Mouse (Mus musculus) ovary, postnatal 36 days (tissue): Measurements from ENCODE around the gene Ass1.
A peak's percentile ranks its signal among the peaks of the same experiment; 100 is the strongest.

Experiments used
- DNase-seq: peaks from one replicate; pipeline ENCODE4 v3.0.0; 2022; ENCODE audit warnings: low spot score, mixed read lengths

Gene Ass1

DNA sequence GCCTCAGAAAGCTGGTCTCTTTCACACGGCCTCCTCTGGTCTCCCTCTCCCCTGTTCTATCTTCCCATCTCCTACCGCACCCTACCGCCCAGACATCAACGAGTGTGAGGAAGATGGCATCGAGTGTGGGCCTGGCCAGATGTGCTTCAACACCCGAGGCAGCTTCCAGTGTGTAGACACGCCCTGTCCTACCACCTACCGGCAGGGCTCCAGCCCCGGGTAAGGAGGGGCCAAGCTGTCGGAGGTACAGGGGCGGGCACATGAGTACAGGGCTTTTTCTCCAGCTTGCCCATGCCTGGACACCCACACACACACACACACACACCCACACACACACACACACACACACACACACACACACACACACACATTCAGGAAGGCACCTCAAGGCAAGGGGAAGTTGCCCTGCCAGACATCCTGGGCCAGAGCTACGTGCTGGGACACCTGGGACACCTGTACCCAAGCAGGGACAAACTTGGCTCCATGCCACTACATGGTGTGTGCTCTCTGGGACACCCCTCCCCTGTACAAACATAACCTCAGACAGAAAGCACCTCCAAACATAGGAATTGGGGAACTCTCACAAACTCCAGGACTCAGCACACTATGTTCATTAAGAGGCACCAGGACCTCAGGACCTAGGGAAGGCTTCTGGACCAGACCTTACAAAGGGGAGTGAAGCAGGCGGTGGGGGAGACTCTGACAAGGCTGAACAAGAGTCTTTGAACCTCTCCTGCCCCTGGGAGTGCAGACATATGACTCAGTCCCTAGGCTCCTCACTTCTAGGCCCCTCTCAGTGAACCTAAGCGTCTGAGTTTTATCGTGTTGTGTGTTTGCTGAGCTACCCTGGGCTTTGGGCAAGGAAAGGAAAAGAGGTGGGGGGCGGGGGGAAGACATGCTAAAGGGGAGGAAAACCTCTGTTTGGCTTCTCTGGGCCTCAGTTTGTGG, 10.7 kb upstream of the Ass1 start:
- no peak for DNase-seq

DNA sequence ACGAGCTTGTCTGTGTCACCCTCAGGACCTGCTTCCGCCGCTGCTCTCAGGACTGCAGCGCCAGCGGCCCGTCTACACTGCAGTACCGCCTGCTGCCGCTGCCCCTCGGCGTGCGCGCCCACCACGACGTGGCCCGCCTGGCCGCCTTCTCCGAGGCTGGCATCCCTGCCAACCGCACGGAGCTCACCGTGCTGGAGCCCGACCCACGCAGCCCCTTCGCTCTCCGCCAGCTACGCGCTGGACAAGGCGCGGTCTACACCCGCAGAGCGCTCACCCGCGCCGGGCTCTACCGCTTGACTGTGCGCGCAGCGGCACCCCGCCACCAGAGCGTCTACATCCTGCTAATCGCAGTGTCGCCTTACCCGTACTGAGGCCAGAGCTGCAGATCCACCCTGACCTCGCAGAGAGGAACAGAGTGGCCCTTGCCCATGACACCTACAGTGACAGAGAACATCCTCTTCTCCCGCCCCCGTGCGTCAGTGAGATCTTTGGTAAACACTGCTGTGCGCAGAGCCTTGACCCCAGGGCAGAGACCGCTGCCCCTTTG, 9.9 kb upstream of the Ass1 start:
- peak; percentile 64 for DNase-seq

DNA sequence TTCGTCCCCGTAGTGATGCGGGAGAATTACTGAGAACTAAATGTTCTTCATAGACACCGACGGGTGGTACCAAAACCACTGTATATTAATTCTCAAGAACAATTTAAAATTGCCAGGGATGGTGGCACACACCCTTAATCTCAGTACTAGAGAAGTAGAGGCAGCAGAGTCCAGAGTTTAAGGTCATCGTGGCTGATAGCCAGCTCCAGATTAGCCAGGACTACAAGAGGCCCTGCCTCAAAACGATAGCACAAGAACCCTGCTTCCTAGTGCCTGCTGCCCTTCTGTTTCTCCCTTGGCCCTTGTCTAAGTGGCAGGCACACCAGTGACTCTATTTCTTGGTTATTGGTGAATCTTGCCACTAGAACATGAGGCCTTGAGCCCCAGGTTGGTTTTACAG, 9.1 kb upstream of the Ass1 start:
- DNase-seq = no peak

DNA sequence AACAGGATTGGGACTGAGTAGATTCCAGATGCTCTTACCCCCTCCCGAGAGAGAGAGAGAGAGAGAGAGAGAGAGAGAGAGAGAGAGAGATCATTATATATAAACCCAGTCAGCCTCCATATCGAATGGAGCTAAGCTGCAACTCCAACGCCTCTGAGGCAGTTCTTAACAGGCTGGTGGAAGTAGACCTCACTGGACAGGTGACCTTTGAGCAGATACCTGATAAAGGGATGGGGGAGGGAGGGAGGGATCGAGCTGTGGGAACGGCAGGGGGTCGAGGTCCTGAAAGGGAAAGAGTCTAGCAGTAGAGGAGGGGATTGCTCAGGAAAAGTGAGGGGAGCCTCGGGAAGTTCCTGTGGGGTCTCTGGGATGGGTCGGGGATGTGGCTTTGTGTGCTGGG, 8.0 kb upstream of the Ass1 start:
- DNase-seq = no peak

DNA sequence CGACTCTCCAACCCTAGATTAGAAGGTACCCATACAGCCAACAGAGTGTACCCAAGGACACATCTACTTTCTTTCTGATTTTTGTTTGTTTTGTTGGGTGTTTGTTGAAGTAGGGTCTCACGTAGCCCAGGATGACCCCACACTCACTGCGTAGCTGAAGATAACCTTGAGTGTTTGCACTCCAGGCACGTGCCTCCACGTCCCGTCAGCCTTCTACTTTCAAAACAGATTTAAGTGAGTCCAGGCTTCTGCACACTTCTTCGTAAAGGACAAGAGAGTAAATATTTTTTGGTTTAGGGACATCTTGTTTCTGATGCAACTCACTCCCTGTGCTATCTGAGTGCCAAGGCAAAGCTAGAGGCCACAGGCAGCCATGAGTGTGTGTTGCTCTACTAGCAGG, 6.8 kb upstream of the Ass1 start:
- DNase-seq = no peak

DNA sequence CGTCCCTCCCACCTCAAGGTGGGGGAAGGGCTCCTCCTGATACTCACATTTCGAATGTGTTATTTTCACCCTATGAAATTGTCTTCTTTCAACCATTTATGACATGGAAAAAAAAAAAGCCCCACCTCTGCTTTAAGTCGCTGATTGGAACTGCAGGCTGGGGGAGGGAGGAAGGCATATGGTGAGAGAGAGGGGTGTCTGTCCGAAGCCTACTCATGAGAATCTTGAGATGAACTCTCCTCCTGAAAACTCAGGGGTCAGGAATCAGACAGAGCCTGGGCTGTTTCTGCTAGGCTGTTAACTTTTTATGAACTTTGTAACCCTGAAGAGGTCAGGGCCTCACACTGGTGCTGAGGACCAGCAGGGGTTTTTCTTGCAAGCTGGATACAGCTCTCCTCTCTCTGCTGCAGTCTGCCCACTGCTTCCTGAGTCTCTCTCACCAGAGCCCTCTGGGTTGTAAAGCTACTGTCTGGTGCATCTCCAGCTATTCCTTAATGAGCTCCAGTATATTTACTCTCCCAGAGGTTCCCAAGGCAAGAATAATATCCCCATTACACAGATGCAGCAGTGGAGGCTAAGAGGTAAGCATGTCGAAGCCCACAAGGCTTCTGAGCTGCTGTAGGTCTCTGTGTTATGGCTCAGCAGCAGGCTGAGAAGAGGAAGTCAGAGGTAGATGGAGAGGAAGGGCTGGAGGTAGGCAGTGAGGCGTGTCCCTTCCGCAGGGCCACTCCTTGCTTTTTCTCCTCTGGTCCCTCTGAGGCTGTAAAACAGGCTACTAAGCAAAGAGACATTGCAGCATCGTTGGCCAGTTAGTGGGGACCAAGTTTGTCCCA, 6.1 kb upstream of the Ass1 start:
- no peak for DNase-seq

DNA sequence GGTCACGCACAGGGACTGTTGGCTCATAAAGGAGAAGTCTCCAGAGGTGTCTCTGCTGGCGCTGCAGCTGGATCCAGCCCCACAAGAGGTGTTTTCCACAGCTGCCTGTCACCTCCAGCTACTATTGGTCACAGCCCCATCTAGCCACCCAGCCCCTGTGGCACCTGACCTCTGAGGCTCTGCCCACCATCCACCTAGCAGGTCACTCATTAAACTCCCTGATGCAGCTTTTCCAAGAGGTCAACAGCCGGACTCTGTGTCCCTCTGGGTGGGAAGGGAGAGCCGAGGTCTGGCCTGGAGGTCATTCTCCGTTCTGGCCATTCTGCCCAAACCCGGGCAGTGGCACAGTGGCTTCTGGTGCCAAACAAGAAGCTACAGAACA, 5.5 kb upstream of the Ass1 start:
- no peak for DNase-seq

DNA sequence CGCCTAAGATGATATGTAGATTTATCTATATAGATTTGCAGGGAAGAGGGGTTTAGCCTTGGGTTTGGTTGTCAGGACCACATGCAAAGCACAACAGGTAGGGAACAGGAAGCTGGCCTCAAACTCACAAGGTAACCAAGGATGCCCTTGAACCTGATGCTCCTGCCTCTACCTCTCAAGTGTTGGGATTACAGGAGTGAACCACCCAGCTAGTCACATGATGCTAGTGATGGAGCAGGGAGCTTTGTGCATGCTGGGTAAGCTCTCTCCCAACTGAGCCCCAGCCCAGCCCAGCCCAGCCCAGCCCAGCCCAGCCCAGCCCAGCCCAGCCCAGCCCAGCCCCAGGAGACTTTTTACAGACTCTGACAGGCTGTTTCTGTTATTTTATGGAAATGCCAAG, 2.5 kb upstream of the Ass1 start:
- no peak for DNase-seq

DNA sequence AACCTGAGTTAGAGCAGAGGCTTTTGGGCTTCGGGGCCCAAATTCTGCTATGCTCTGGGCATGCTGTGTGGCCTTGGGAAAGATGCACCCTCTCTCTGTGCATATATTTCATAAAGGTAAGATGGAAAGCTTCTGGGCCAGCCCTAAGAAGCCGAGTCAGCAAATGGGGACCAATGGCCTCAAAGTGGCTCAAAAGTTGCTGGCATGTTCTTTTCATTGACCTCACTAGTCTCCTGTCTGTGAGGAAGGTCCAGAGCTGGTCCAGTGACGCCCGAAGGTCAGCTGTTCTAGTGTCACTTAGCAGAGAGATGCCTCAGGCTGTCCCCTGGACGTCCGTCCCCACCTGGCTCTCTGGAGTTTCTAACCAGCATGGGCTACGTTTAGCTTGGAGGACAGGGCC, 1.1 kb upstream of the Ass1 start:
- no peak for DNase-seq

DNA sequence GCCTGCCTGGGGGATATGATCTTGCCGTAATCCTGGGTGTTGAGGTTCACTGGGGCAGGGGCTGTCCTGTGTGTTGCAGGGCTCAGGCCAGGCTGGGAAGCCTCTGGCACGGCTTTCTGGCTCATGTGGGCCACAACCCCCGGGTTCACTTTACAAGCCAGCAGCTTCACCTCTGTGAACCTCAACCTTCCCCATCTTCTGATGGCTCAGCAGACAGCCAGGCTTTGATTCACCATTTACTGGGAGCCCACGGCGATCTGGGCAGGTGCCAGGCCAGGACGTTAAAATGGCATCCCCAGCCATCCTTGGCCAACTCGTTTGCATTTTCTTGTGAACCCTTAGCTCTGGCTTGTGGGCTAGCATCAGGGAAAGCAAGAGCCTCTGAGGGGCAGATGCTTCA, 527 bp upstream of the Ass1 start:
- no peak for DNase-seq

DNA sequence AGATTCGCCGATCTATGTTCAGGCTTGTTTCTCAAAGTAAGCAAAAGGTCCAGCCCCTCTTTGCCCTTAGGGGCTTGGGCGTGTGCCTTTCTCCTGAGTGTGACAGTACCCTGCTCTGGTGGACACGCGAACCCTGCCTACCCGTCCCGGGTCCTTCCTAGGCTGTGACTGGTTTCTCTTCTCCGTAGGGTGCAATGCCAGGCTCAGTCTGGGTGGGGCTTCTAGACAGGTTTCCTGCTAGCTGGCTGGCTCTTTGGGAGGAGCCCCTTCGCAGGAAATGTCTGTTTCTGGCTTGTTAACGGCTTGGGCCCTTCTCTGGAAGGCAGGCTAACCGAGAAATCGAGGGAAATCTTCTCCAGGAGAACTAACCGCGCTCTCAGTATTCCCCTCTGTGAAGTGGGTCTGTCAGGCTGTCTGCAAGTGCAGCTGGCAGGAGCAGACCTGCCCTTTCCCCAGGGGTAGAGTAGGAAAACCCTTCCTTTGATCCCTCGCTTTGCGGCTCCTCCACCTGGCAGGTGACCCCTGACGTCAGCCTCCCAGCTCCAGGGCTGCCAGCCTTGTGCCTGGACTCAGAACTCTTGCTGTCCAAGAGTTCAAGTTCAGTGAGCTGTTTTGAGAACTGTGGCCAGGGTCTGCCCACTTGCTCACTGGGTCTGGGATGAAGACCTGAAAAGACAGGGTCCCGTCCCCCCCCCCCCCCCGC, 827 bp downstream of the Ass1 start:
- DNase-seq = no peak

DNA sequence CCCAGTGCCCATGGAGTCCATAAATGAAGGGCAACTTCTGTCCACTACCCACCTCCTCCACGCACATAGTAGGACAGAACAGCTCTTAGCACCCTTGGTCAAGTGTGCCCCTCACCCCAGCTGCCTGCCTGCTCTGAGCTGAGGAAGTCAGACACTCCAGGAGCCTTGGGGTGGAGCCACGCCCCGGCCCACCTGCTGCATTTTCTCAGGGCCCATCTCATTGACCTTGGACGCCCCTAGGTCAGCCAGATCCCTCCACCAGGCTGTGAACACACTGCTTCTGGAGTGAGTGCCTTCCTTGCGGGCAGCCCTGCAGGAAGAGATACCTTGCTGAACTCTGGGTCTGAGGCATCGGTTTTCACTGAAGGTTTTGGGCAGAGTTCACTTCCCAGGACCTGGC, 1.6 kb downstream of the Ass1 start:
- no peak for DNase-seq

DNA sequence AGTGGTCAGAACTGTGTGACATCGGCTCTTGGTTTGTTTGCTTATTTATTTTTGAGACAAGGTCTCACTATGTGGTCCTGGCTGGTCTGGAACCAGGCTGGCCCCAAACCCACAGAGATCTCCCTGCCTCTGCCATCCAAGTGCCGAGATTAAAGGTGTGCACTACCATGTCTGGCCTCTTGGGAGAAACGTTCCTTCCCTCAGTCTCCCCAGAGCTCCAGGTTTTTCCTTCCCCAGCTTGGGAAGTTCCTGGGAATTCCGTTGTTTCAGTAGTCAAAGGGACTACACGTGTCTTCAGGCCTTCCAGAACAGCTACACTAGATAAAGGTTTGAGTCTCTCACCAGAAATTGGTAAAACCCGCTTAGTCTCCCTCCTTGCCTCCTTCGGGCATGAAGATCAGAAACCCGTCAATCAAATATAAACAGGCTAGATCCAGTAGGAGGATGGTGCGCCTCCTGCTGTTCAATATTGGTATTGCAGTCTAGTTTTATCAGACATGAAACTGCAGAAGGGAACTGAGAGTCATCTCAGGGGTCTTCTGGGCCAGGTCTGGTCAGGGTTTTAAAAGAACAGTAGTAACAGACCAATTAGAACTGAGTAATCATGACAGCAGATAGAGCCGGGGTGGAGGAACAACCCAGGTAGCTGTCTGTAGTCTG, 2.5 kb downstream of the Ass1 start:
- DNase-seq = no peak

DNA sequence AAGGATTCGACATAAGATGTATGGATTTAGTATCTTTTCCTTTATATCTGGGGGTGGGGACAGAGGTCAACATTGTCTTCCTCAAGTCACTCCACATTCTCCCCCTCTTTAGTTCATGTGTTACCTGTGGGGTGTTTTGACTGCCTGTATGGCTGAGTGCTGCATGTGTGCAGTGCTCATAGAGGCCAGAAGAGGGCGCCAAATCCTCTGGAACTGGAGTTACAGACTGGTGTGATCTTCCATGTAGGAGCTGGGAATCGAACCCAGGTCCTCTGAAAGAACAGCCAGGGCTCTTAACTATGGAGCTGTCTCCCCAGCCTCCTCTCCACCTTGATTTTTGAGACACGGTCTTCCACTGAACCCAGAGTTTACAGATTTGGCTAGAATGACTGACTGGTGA, 3.9 kb downstream of the Ass1 start:
- no peak for DNase-seq

DNA sequence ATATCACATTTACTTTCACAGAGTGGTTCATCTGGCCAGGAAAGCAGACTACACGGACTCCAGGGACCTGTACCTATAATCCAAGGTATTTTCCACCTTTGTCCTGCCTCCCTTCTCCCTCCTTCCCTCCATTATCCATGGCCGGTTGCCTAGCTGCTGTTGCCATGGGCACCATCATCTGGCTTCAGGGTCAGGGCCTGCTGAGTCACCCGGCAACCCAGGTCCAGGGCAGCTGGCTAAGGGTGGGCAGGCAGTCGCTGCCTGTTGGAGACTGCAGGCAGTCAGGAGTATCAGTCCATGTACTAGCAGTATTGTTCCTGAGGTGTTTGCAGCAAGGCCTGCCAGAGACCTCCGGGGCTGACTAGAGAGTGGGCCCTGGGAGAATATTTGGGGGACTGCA, 4.7 kb downstream of the Ass1 start:
- no peak for DNase-seq

DNA sequence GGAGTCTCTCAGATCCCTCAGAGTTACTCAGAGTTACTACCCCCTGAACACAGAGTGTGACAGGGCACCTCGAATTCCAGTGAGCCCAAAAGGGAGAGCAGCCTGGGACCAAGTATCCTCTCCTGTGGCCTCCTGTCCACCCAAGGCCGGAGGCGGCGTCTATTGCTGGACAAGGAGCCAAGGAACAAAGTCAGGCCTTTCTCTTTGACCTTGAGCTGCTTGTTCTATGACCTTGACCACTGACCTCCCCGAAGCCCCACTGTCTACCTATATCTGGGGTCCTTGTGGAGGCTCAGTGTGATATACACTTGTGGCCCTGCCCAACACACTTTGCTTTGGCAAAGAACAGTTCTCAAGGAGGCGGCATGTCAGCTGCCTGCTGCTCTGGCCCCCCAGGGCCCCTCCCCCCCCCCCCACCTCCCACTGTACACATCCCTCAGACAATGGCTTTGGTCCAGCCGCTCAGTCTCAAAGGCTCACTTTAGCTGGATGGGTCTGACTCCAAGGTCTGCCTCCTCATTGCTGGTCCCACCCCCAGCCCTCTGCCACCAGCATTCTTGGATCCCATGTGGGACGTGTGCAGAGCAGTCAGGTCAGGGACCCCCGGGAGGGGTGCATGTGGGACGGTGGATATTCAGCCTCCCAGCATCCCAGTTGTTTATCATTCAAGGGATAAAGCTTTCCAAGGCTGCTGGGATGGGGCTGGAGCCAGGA, 6.3 kb downstream of the Ass1 start:
- no peak for DNase-seq

DNA sequence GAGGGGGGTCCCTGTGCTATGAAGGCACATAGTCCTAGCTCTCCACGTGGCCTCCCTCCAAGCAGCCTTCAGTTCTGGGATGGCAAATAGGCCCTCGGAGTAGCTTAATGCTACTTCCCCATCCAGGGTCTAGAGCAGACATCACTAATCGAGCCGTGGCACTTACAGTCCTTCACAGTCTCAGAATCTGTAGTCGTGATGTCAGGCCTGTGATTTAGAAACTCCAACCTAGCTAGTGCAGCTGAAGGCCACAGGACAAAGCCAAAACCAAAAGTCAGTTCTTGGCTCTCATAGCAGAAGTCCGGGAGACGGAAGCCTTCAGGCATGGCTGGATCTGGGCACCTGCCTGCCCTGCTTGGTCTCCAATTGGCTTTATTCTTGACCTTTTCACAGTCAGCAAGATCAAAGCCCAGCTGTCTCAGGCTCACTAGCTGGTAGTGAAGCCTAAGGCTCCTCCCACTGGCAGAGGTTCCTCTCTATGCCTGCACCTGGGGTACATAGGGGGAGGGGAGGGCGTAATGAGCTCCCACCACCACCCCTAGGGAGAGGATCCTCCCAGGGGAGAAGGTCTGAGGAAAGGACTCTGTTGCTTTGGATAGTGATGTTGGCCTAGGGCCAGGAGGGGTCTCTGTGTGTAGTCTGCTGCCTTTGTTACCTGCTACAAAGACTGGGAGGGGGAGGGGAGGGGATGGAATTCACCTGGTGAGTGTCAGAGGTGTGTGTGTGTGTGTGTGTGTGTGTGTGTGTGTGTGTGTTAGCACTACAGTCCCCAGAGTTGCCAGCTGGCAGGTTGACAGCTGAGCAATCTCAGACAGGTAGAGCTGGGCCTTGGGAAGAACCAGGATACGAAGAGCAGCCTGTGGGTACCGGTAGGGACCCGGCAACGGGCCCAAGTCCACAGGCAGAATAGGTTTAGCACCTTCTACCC, 7.5 kb downstream of the Ass1 start:
- no peak for DNase-seq

DNA sequence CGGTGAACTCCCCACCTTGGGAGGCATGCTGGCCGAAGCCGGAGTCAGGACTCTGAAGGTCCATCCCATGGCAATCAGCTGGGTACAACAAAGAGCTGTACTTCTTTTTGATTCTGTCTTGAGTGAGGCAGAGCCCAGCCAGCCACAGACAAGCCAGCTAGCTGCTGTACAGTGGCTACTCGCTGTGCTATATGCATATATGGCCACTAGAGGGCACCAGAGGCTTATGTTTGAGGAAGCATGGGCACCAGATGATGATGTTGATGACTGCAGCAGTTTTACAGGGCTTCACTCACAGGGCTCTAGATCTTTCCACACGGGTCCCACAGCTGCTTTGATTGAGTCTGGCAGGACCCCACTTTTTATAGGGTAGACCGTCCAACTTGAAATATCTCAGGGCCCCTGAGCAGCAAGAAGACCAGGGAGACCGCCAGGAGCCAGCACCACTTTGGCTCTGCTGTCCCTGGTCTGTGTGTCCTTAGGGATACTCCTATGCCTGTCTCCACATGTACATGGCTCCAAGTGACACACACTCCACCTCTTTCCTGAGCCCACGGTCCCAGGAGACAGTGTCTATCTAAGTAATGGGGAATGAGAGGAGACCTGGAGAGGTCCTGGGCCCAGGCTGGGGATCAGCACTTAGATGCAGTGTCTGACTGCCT, 13.0 kb downstream of the Ass1 start:
- peak; percentile 73 for DNase-seq

DNA sequence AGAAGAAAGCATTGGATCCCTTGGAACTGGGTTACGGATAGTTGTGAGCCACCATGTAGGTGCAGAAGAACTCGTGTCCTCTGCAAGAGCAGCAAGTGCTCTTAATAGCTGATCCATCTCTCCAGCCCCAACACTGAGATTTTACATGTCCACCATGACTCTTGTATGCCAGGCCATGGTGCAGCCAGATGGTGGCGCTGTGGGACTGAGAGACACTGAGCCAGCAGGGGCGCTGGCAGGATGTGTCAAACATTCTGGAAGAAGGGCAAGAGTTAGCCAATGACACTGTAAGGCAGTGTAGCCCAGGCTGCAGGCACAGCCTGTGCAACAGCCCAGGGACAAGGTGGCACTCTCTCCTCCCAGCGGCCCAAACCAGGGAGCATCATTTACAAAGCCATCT, 14.2 kb downstream of the Ass1 start:
- DNase-seq = peak; percentile 69

DNA sequence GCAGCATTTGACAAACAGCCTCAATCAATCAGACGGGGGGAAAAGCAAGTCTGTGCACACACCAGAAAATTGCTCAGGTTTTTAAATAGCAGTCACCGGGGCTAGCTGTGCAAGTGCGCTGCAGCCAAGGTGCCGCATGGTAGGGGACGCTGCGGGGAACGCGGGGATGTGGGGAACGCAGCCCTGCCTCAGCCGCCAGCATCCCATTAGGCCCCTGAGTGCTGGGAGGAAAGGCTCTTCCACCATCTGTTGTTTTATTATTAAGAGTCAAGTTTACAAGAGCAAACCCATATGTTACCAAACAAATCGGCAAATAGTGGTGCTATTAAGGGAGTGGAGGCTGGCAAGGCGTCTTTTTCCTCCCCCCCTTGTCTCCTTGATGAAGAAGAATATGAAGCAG, 19.2 kb downstream of the Ass1 start:
- DNase-seq = no peak
